Mouse (Mus musculus) liver, adult 2 months (tissue): Measurements from ENCODE around the gene Iqgap2.

Experiments
- CTCF ChIP-seq: fragments of 200-500 bp; IDR thresholded peaks from 2 replicates; pipeline ENCODE4 v1.5.1; 2011; ENCODE audit warnings: low read depth, low read length, control low read depth
- POLR2A ChIP-seq: fragments of 200-500 bp; IDR thresholded peaks from 2 replicates; pipeline ENCODE4 v1.6.1; 2011; ENCODE audit warnings: low read length, control low read depth; ENCODE audit not compliant: insufficient read depth; ENCODE audit errors: extremely low read depth

DNA sequence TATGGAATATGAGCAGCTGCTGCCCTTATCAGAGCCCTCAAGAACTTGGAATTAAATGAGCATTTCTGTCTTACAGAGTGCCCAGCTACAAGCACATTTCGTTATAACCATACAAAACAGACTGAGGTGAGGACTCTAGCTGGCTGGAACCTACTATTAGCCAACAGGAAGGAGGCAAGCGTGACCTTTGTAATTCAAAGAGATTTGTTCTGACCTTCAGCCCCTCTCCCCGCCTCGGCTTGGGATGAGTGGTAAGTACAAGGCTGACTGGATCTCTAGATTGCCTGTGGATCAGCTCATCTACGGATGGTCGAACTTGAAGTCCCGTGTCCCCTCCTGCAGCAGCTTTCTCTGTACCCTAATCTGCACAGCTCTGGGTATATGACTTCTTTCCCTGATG, 265.0 kb downstream of the Iqgap2 start:
- TF ChIP-seq CTCF (no peak), POLR2A (no peak)
